Mouse (Mus musculus): ENCODE data around the gene Pprc1. TPM values are rescaled to one million over a fixed set of nuclear protein-coding genes. Genes with fewer than 3 reads are reported as not detected.

Gene Pprc1
- polyA plus RNA-seq, 1 experiment = not detected

- no peak overlapping the region for H3K4me3 ChIP-seq (ENCODE audit: insufficient read depth, low read depth, low read length)
- no peak for TF ChIP-seq POLR2A (IDR thresholded peaks at IDR 0.05; ENCODE audit: insufficient read depth, low read depth, low read length)
- no peak for TF ChIP-seq CTCF (IDR thresholded peaks at IDR 0.05; ENCODE audit: insufficient read depth, low read depth, low read length)
- H3K4me1 ChIP-seq (ENCODE audit: control insufficient read depth, insufficient read depth, low read length) = peaks cover 12% of the 10 kb centered on the region
- 89% methylated on average over 10 of the region's 10 CpGs for WGBS
- H3K27ac ChIP-seq (ENCODE audit: insufficient read depth, low read depth, low read length) = no peak overlapping the region
Measured at GRCm38 (mm10) chr19:46030196-46030983, 14.3 kb upstream of the Pprc1 start.

DNA sequence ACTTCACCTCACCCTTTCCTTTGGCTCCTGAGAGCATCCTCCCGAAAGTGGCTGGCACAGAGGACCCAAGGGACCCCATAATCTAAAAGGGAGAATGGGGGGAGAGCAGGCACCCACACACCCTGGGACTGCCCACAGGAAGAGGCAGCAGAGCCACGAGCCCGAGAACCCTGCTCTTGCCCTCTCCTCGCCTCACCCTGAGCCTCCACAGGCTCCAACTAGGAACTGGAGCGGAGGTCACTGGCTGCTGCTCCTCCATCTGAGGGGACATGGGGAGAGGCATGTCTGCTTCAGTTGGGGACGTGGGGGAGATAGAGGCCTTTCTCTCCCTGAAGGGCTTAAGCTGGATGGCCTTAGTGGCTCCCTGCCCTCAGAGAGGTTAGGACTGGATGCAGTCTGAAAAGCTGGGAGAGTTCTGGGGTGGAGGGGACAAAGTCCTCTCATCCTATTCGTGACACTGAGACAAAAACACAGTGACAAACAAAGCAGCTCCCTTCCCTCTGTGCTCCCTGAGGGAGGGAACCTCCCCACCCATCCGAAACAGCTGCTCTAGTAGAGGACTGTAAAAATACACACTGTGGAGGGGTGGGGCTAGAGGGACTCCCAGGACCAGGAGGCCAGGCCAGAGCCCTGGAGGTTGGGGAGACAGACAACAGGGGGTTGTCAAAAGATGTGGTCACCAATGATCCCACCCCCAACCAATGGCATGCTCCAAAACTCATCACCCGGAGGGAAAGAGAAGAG is 12.8 kb upstream of the Pprc1 start:
- no peak for TF ChIP-seq CTCF (IDR thresholded peaks at IDR 0.05; ENCODE audit: insufficient read depth, low read depth, low read length)
- no peak for TF ChIP-seq POLR2A (IDR thresholded peaks at IDR 0.05; ENCODE audit: insufficient read depth, low read depth, low read length)
- Histone ChIP-seq H3K4me1 (ENCODE audit: control insufficient read depth, insufficient read depth, low read length) (peaks cover 14% of the 10 kb centered on the region), H3K27ac (ENCODE audit: insufficient read depth, low read depth, low read length) (no peak overlapping the region), H3K4me3 (ENCODE audit: insufficient read depth, low read depth, low read length) (no peak overlapping the region)
- WGBS = 64% methylated on average over 9 of the region's 9 CpGs

- TF ChIP-seq POLR2A (IDR thresholded peaks at IDR 0.05; ENCODE audit: insufficient read depth, low read depth, low read length) (no peak), CTCF (IDR thresholded peaks at IDR 0.05; ENCODE audit: insufficient read depth, low read depth, low read length) (no peak)
- WGBS = 57% methylated on average over 26 of the region's 26 CpGs
- Histone ChIP-seq H3K27ac (ENCODE audit: insufficient read depth, low read depth, low read length) (no peak overlapping the region), H3K4me3 (ENCODE audit: insufficient read depth, low read depth, low read length) (no peak overlapping the region), H3K4me1 (ENCODE audit: control insufficient read depth, insufficient read depth, low read length) (peaks cover 23% of the 10 kb centered on the region)
Measured at GRCm38 (mm10) chr19:46032731-46033510, 11.8 kb upstream of the Pprc1 start.

DNA sequence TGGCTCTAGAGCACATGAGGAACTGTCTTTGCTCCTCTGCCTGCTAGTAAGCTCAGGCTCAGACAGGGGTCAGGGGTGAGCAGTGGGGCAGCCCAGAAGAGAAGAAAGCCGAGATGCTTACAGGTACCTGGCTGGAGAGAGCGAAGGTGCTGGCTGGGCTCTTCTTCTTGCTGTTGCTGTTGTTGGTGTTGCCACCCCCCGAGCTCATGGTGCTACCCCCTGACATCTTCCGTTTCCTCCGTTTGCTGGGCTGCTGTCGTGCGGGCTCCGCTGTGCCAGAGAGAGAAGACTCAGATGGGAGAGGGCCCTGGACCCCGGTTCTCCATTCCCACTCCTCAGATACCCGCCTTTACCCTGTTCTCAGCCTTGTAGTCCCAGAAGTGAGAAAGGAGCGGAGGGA is 10.8 kb upstream of the Pprc1 start:
- Histone ChIP-seq H3K4me3 (ENCODE audit: insufficient read depth, low read depth, low read length) (no peak overlapping the region), H3K27ac (ENCODE audit: insufficient read depth, low read depth, low read length) (no peak overlapping the region), H3K4me1 (ENCODE audit: control insufficient read depth, insufficient read depth, low read length) (peaks cover 32% of the 10 kb centered on the region)
- TF ChIP-seq CTCF (IDR thresholded peaks at IDR 0.05; ENCODE audit: insufficient read depth, low read depth, low read length) (no peak), POLR2A (IDR thresholded peaks at IDR 0.05; ENCODE audit: insufficient read depth, low read depth, low read length) (no peak)
- 94% methylated on average over 11 of the region's 11 CpGs for WGBS

DNA sequence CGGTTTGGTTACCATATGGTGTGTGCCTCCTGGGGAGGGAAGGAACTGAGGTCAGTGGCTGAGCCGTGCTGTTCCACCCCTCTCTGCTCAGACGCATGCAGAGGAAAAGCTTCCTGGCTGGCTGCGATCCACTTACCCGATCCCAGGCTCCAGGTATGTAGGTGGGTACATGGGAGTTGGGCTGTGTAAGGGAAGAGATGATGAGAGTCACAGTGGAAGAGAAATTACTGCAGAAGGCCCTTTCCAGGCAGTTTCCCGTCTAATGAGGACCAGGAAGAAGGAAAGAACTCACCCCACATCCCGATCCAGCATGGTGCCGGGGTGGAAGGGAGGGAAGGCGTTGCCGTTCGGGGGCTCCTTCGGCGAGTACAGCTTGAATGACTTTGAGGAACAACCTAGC is 8.7 kb upstream of the Pprc1 start:
- Histone ChIP-seq H3K4me1 (ENCODE audit: control insufficient read depth, insufficient read depth, low read length) (peaks cover 39% of the 10 kb centered on the region), H3K27ac (ENCODE audit: insufficient read depth, low read depth, low read length) (no peak overlapping the region), H3K4me3 (ENCODE audit: insufficient read depth, low read depth, low read length) (no peak overlapping the region)
- TF ChIP-seq CTCF (IDR thresholded peaks at IDR 0.05; ENCODE audit: insufficient read depth, low read depth, low read length) (no peak), POLR2A (IDR thresholded peaks at IDR 0.05; ENCODE audit: insufficient read depth, low read depth, low read length) (no peak)
- WGBS = 82% methylated on average over 13 of the region's 13 CpGs

GRCm38 (mm10) chr19:46036477-46037242 is 8.0 kb upstream of the Pprc1 start:
- H3K27ac ChIP-seq (ENCODE audit: insufficient read depth, low read depth, low read length) = no peak overlapping the region
- 64% methylated on average over 13 of the region's 13 CpGs for WGBS
- TF ChIP-seq CTCF (IDR thresholded peaks at IDR 0.05; ENCODE audit: insufficient read depth, low read depth, low read length) (no peak), POLR2A (IDR thresholded peaks at IDR 0.05; ENCODE audit: insufficient read depth, low read depth, low read length) (no peak)
- no peak overlapping the region for H3K4me3 ChIP-seq (ENCODE audit: insufficient read depth, low read depth, low read length)
- peaks cover 44% of the 10 kb centered on the region for H3K4me1 ChIP-seq (ENCODE audit: control insufficient read depth, insufficient read depth, low read length)

GRCm38 (mm10) chr19:46037243-46037924 is 7.3 kb upstream of the Pprc1 start:
- Histone ChIP-seq H3K27ac (ENCODE audit: insufficient read depth, low read depth, low read length) (no peak overlapping the region), H3K4me1 (ENCODE audit: control insufficient read depth, insufficient read depth, low read length) (peaks cover 44% of the 10 kb centered on the region), H3K4me3 (ENCODE audit: insufficient read depth, low read depth, low read length) (no peak overlapping the region)
- 32% methylated on average over 6 of the region's 6 CpGs for WGBS
- TF ChIP-seq POLR2A (IDR thresholded peaks at IDR 0.05; ENCODE audit: insufficient read depth, low read depth, low read length) (no peak), CTCF (IDR thresholded peaks at IDR 0.05; ENCODE audit: insufficient read depth, low read depth, low read length) (no peak)
